Mouse (Mus musculus) thymus, adult 2 months (tissue): Measurements from ENCODE around the gene Egfr.

Experiments
- CTCF ChIP-seq: fragments of 200-500 bp; IDR thresholded peaks from 2 replicates; pipeline ENCODE4 v1.5.1; 2012; ENCODE audit warnings: mild to moderate bottlenecking, control low read depth, low read length, moderate library complexity, borderline replicate concordance; ENCODE audit not compliant: control insufficient read depth, poor library complexity, insufficient read depth; ENCODE audit errors: extremely low read depth
- POLR2A ChIP-seq: fragments of 200-500 bp; IDR thresholded peaks from 2 replicates; pipeline ENCODE4 v1.6.1; 2012; ENCODE audit warnings: mild to moderate bottlenecking, low read length, control low read depth, moderate library complexity; ENCODE audit not compliant: control insufficient read depth, poor library complexity, insufficient read depth; ENCODE audit errors: extremely low read depth

DNA sequence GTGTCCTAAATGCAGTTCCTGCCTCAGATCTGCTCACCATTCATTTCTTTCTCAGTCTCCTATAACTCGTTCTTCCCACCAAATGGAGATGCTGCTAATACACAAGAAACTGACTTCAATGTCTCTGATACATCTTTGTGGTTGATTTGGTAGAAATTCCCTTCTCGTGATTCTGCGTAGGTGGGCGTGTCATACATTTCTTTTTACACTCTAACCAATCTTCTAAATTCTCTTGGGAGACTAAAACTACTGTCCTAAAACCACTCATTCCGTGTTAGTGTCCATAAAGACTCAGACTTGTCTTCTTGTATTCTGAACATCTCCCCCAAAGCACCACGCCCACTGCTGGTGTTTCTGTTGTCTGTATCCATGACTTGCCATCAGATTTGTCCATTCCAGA lies 205.0 kb downstream of the Egfr start:
- TF ChIP-seq CTCF = no peak
- no peak for TF ChIP-seq POLR2A
